Mouse (Mus musculus) small intestine, adult 2 months (tissue): Measurements from ENCODE around the gene Mfsd13b. TPM values are rescaled to one million over a fixed set of nuclear protein-coding genes. Genes with fewer than 3 reads are reported as not detected.
"Not testable (repeated sequence)": the region's sequence is repeated elsewhere in the genome, so short reads cannot be mapped to it uniquely, and the experiment has no call there.

Source experiments
- H3K27ac ChIP-seq: fragments of 200-500 bp; 2 replicates; pipeline ENCODE4 v1.5.1; 2012; ENCODE audit warnings: low read depth, low read length, control low read depth, inconsistent platforms; ENCODE audit not compliant: insufficient read depth
- H3K27me3 ChIP-seq: fragments of 200-500 bp; 2 replicates; pipeline ENCODE4 v1.6.1; 2012; ENCODE audit warnings: mild to moderate bottlenecking, moderate library complexity, low read length, inconsistent platforms; ENCODE audit not compliant: control insufficient read depth, insufficient read depth
- H3K36me3 ChIP-seq: fragments of 200-500 bp; 2 replicates; pipeline ENCODE4 v1.6.1; 2012; ENCODE audit warnings: mild to moderate bottlenecking, low read length, control low read depth, inconsistent platforms; ENCODE audit not compliant: control insufficient read depth, insufficient read depth
- H3K4me1 ChIP-seq: fragments of 200-500 bp; 2 replicates; pipeline ENCODE4 v1.6.1; 2012; ENCODE audit warnings: low read length, inconsistent platforms, mixed read lengths; ENCODE audit not compliant: control insufficient read depth, insufficient read depth, insufficient read length
- H3K4me3 ChIP-seq: fragments of 200-500 bp; 2 replicates; pipeline ENCODE4 v1.5.1; 2012; ENCODE audit warnings: low read depth, mild to moderate bottlenecking, control low read depth, inconsistent platforms, low read length, moderate library complexity
- CTCF ChIP-seq: fragments of 200-500 bp; IDR thresholded peaks from 2 replicates; pipeline ENCODE4 v1.5.1; 2012; ENCODE audit warnings: low read depth, mild to moderate bottlenecking, control low read depth, inconsistent platforms, low read length, moderate library complexity, mixed read lengths; ENCODE audit not compliant: insufficient replicate concordance, insufficient read length; ENCODE audit errors: extremely low read depth
- POLR2A ChIP-seq: fragments of 200-500 bp; IDR thresholded peaks from 2 replicates; pipeline ENCODE4 v1.6.1; 2012; ENCODE audit warnings: low read depth, mild to moderate bottlenecking, control low read depth, inconsistent platforms, low read length, moderate library complexity
- WGBS: fragments of 180-500 bp; shearing (Covaris S2); methylation state at CpG from one replicate; pipeline ENCODE4 v1.1.7; 2018; 5-methylcytosine and 5-hydroxymethylcytosine counted together
- polyA plus RNA-seq: library from polyadenylated mRNA; depleted of rRNA; stranded (reverse); fragments of >200 nt; gene quantifications from 2 replicates; pipeline ENCODE4 v1.2.3, GENCODE M21; 2012

Mfsd13b gene
- polyA plus RNA-seq, 1 experiment: 0.13 TPM

DNA sequence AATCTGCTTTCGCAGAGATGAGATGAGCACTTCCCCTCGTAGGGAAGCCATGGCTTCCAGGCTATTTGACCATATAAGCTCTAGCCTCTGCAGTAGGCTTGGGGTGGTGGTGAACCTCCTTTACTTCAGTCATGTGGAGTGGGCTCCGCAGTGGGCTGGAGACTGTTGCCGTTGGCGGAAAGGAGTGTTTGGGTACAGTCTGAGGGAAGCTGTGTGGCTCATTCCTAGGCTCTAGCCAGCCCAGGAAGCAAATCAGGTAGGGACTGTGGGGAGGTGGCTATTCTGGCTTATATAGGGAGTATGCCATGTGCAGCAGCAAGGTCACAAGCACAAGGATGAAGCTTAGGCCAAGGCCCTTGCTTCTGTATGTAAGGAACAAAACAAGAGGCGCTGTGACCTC lies 41.1 kb upstream of the Mfsd13b start:
- 93% methylated on average over 6 of the region's 6 CpGs for WGBS

DNA sequence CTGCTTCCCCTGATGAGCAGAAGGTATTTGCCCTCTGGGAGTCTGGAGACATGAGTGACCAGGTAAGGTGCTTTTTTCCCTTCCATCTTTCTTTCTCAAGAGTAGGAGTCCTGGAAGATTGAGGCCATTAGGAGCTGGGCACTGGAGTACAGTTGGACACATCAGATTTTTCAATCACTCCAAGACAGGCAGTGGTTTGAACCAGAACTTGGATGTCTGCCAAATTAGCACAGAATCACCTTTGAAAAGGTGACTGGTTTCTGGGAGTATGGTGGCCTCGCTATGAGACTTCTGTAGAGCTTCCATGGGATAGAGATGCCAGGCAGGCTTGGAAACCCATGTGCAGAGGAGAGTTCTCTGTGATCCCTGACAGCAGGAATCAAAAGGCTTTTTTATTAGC lies 39.8 kb upstream of the Mfsd13b start:
- H3K36me3 ChIP-seq: peaks cover 59% of the 10 kb centered on the region
- H3K4me3 ChIP-seq: no peak overlapping the region
- no peaks in the 10 kb centered on the region for H3K4me1 ChIP-seq
- H3K27me3 ChIP-seq: no peaks in the 10 kb centered on the region
- TF ChIP-seq POLR2A (no peak), CTCF (no peak)
- WGBS: 54% methylated on average over 1 of the region's 1 CpGs
- H3K27ac ChIP-seq: no peak overlapping the region

More for the DNA sequence above, 41.1 kb upstream of the Mfsd13b start:
- Histone ChIP-seq H3K4me1 (no peaks in the 10 kb centered on the region), H3K36me3 (peaks cover 63% of the 10 kb centered on the region), H3K4me3 (no peak overlapping the region), H3K27ac (no peak overlapping the region), H3K27me3 (no peaks in the 10 kb centered on the region)
- no peak for TF ChIP-seq CTCF
- no peak for TF ChIP-seq POLR2A

DNA sequence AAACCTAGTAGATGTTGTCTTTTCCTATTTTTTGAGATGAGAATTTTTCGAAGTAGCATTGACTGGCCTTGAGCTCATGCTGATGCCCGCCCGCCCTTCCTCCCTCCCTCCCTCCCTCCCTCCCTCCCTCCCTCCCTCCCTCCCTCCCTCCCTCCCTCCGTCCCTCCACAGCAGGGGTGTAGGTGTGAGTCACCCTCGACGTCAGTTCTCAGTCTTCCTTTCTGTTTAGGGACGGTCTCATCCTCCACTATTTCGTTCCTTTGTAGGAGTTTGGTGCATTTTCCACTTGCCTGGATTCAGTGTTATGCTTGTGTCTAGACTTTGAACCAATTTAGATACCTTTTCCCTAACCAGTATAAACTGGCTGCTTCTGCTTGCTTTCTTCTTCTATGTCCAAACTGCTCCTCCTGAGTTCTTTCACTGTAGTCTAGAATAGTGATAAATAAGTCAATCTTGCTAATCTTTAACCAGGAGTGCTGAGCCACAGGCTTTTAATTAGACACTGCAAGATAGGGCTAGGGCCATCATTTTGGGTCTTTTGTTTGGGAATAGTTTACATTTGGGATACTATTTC lies 38.3 kb upstream of the Mfsd13b start:
- H3K36me3 ChIP-seq: peaks cover 46% of the 10 kb centered on the region
- no peak overlapping the region for H3K27ac ChIP-seq
- WGBS: 39% methylated on average over 7 of the region's 8 CpGs
- H3K4me1 ChIP-seq: no peaks in the 10 kb centered on the region
- H3K4me3 ChIP-seq: no peak overlapping the region
- TF ChIP-seq CTCF: no peak
- no peak for TF ChIP-seq POLR2A
- H3K27me3 ChIP-seq: no peaks in the 10 kb centered on the region

DNA sequence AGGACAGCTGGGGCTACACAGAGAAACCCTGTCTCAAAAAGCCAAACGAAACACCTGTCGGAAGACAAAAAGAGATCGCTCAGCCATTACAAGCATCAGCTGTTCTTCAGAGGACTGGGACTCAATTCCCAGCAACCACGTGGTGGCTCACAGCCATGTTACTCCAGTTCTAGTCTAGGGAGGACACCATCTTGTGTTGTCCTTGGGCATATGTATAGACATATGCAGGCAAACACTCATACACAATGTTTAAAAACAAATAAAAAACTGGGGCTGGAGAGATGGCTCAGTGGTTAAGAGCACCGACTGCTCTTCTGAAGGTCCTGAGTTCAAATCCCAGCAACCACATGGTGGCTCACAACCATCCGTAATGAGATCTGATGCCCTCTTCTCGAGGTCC lies 28.7 kb upstream of the Mfsd13b start:
- not testable (repeated sequence) for H3K27me3 ChIP-seq, H3K4me3 ChIP-seq, H3K27ac ChIP-seq, H3K4me1 ChIP-seq
- H3K36me3 ChIP-seq: peaks cover 31% of the 10 kb centered on the region
- 87% methylated on average over 7 of the region's 7 CpGs for WGBS

DNA sequence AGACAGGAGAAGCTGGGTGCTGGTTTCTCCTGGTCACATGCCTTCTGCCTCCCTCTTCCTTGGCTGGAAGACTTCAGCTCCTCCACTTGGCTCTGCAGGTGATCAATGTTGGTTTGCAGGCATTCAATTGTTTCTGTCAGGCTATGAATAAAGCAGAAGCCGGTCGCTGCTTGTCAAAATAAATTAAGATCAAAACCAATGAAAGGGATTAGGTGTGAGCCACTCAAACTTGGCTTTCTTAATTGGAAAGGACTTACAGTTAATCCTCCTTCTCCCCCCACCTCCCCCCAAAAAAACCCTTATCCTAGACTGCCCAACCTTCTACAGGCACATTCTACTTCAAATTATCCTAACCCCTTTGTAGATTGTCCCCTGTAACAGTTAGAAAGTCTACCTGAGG lies 22.2 kb upstream of the Mfsd13b start:
- peaks cover 5% of the 10 kb centered on the region; the same call in 1 of the 2 replicates for H3K4me1 ChIP-seq
- peaks cover 38% of the 10 kb centered on the region for H3K36me3 ChIP-seq
- no peaks in the 10 kb centered on the region for H3K27me3 ChIP-seq
- WGBS: 95% methylated on average over 2 of the region's 2 CpGs
- no peak overlapping the region for H3K27ac ChIP-seq
- TF ChIP-seq POLR2A (no peak), CTCF (no peak)
- no peak overlapping the region for H3K4me3 ChIP-seq

DNA sequence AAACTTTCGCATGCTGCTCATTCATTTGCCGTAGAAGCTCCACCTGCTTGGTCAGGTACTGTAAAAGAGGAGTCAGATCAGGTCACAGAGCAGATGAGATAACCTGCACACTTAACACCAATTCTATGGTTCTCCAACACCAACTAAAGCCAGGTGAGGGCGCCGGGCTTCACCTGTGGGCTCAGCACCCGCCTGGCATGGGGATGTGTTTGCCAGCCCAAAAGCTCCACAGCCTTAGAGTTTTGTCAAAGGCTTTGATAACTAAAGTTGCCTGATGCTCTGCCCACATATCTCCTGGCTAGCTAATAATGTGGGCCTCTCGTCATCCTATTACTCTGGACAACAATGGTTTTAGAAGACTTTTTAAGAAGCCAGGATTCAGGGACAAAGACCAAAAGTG lies 21.7 kb upstream of the Mfsd13b start:
- peaks cover 37% of the 10 kb centered on the region for H3K36me3 ChIP-seq
- no peak overlapping the region for H3K27ac ChIP-seq
- 29% methylated on average over 6 of the region's 6 CpGs for WGBS
- no peak for TF ChIP-seq POLR2A
- TF ChIP-seq CTCF: peak; percentile 46; the same call in 1 of the 2 replicates
- no peaks in the 10 kb centered on the region for H3K27me3 ChIP-seq
- H3K4me3 ChIP-seq: no peak overlapping the region
- H3K4me1 ChIP-seq: peaks cover 5% of the 10 kb centered on the region; the same call in 1 of the 2 replicates

DNA sequence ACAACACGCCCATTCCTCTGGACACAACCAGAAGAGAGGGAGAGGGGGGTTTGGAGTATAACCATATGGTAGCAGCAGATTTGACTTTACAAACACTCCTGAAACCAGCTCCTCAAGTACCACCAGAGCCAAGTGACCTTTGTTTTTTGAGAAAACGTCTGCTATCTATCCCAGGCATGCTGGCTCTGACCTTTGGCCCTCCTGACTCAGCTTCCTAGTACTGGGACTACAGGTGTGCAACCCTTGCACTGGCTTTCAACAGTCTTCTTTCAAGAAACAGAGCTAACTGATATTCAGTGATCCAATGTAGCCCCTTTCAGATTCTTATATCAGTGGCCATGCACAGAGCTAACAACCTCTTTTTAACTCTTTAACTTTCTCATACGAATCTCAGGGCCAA lies 20.4 kb upstream of the Mfsd13b start:
- H3K4me3 ChIP-seq: no peak overlapping the region
- H3K36me3 ChIP-seq: peaks cover 35% of the 10 kb centered on the region
- peaks cover 5% of the 10 kb centered on the region; the same call in 1 of the 2 replicates for H3K4me1 ChIP-seq
- H3K27ac ChIP-seq: peak overlapping the region; percentile 81
- 25% methylated on average over 3 of the region's 3 CpGs for WGBS
- no peaks in the 10 kb centered on the region for H3K27me3 ChIP-seq
- TF ChIP-seq POLR2A (no peak), CTCF (no peak)
